Mouse (Mus musculus) thymus, adult 2 months (tissue): ENCODE results near the gene Olfr1441. TPM values are rescaled to one million over a fixed set of nuclear protein-coding genes. Genes with fewer than 3 reads are reported as not detected.

Experiments used
- DNase-seq: peaks from one replicate; pipeline ENCODE4 v3.0.0; 2021
- H3K27ac ChIP-seq: fragments of 200-500 bp; 2 replicates; pipeline ENCODE4 v1.5.1; 2012; ENCODE audit warnings: low read length, control low read depth; ENCODE audit not compliant: control insufficient read depth, insufficient read depth
- H3K27me3 ChIP-seq: fragments of 200-500 bp; 2 replicates; pipeline ENCODE4 v1.6.1; 2012; ENCODE audit warnings: mild to moderate bottlenecking, low read length, moderate library complexity, mixed read lengths; ENCODE audit not compliant: control insufficient read depth, insufficient read depth
- H3K36me3 ChIP-seq: fragments of 200-500 bp; 2 replicates; pipeline ENCODE4 v1.6.1; 2012; ENCODE audit warnings: mild to moderate bottlenecking, low read length, moderate library complexity; ENCODE audit not compliant: control insufficient read depth, insufficient read depth
- H3K4me1 ChIP-seq: fragments of 200-500 bp; replicated peaks from 2 replicates; pipeline ENCODE4 v1.6.1; 2012; ENCODE audit warnings: low read length; ENCODE audit not compliant: control insufficient read depth, insufficient read depth
- H3K4me3 ChIP-seq: fragments of 200-500 bp; 2 replicates; pipeline ENCODE4 v1.5.1; 2012; ENCODE audit warnings: mild to moderate bottlenecking, low read length, control low read depth, moderate library complexity; ENCODE audit not compliant: control insufficient read depth, insufficient read depth
- CTCF ChIP-seq: fragments of 200-500 bp; IDR thresholded peaks from 2 replicates; pipeline ENCODE4 v1.5.1; 2012; ENCODE audit warnings: mild to moderate bottlenecking, control low read depth, low read length, moderate library complexity, borderline replicate concordance; ENCODE audit not compliant: control insufficient read depth, poor library complexity, insufficient read depth; ENCODE audit errors: extremely low read depth
- POLR2A ChIP-seq: fragments of 200-500 bp; IDR thresholded peaks from 2 replicates; pipeline ENCODE4 v1.6.1; 2012; ENCODE audit warnings: mild to moderate bottlenecking, low read length, control low read depth, moderate library complexity; ENCODE audit not compliant: control insufficient read depth, poor library complexity, insufficient read depth; ENCODE audit errors: extremely low read depth
- WGBS: fragments of 180-500 bp; shearing (Covaris S2); methylation state at CpG from one replicate; pipeline ENCODE4 v1.1.7; 2018; 5-methylcytosine and 5-hydroxymethylcytosine counted together
- polyA plus RNA-seq: library from polyadenylated mRNA; depleted of rRNA; stranded (reverse); fragments of >200 nt; gene quantifications from 2 replicates; pipeline ENCODE4 v1.2.3, GENCODE M21; 2012; rRNA removed

Gene Olfr1441
- polyA plus RNA-seq, 1 experiment: not detected

- WGBS: 90% methylated on average over 5 of the region's 5 CpGs
- TF ChIP-seq POLR2A (no peak), CTCF (no peak)
- Histone ChIP-seq H3K36me3 (no peaks in the 10 kb centered on the region), H3K4me3 (no peak overlapping the region), H3K27ac (no peak overlapping the region), H3K27me3 (no peaks in the 10 kb centered on the region), H3K4me1 (peaks cover under 1% of the 10 kb centered on the region)
- DNase-seq: peak; percentile 36
These were observed 50.2 kb downstream of the Olfr1441 start for GRCm38 (mm10) chr19:12467436-12467835.

- no peaks in the 10 kb centered on the region for H3K27me3 ChIP-seq
- TF ChIP-seq POLR2A: no peak
- TF ChIP-seq CTCF: no peak
- H3K4me3 ChIP-seq: no peak overlapping the region
- H3K4me1 ChIP-seq: peaks cover 23% of the 10 kb centered on the region
- 48% methylated on average over 3 of the region's 3 CpGs for WGBS
- no peaks in the 10 kb centered on the region for H3K36me3 ChIP-seq
- H3K27ac ChIP-seq: no peak overlapping the region
- no peak for DNase-seq
These were observed 54.6 kb downstream of the Olfr1441 start for GRCm38 (mm10) chr19:12471866-12472265.

DNA sequence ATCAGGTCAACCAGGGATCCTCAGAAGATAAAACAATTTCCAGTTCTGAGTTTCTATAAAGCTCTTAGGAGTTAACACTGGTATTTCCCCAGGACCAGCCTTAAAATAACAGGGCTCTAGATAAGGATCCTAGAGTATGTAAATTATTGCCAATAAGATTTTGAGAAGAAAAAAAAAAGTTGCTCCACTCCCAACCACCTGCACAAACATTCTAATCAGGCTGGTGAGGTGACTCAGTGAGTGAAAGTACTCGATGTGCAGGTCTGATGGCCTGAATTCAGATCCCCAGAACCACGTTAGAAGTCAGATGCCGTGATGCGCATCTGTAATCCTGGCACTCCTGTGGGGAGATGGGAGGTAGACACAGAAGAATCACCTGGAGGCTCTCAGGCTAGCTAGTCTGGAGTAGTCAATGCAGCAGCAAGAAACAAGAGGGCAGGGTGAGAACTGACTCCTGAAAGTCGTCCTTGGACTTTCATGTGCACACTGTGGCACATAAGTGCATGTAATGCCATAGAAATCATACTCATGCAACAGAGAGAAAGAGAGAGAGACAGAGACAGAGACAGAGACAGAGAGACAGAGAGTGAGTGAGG lies 55.2 kb downstream of the Olfr1441 start:
- Histone ChIP-seq H3K27me3 (no peaks in the 10 kb centered on the region), H3K36me3 (no peaks in the 10 kb centered on the region), H3K27ac (no peak overlapping the region), H3K4me3 (no peak overlapping the region), H3K4me1 (peaks cover 25% of the 10 kb centered on the region)
- 78% methylated on average over 5 of the region's 5 CpGs for WGBS
- no peak for DNase-seq
- no peak for TF ChIP-seq CTCF

Other genes starting within 250 kb of the Olfr1441 start
- gene Olfr1555-ps1, start 247.3 kb upstream of the Olfr1441 start, polyA plus RNA-seq: not detected in 2 replicates
- not detected in 2 replicates for gene Olfr1431, start 216.8 kb upstream of the Olfr1441 start, polyA plus RNA-seq
- gene Olfr1432, start 184.8 kb upstream of the Olfr1441 start, polyA plus RNA-seq: not detected in 2 replicates
- not detected in 2 replicates for gene Olfr262, start 175.8 kb upstream of the Olfr1441 start, polyA plus RNA-seq
- not detected in 2 replicates for gene Olfr235, start 156.4 kb upstream of the Olfr1441 start, polyA plus RNA-seq
- not detected in 2 replicates for gene Olfr1434, start 137.6 kb upstream of the Olfr1441 start, polyA plus RNA-seq
- gene Olfr1436, start 118.3 kb upstream of the Olfr1441 start, polyA plus RNA-seq: not detected in 2 replicates
- not detected in 2 replicates for gene Olfr1437, start 92.3 kb upstream of the Olfr1441 start, polyA plus RNA-seq
- gene Olfr1438-ps1, start 81.5 kb upstream of the Olfr1441 start, polyA plus RNA-seq: not detected in 2 replicates
- gene Olfr1440, start 30.2 kb upstream of the Olfr1441 start, polyA plus RNA-seq: not detected in 2 replicates
- gene Pfpl, start 10.5 kb downstream of the Olfr1441 start, polyA plus RNA-seq: 0.03 TPM in 1 of 2 replicates, not detected in the other
- 24.0 and 34.0 TPM in 2 replicates for gene Mpeg1, start 43.3 kb downstream of the Olfr1441 start, polyA plus RNA-seq
- gene Dtx4, start 84.0 kb downstream of the Olfr1441 start, polyA plus RNA-seq: 5.6 and 6.3 TPM in 2 replicates
- 4.4 and 4.9 TPM in 2 replicates for gene Fam111a, start 128.3 kb downstream of the Olfr1441 start, polyA plus RNA-seq
- gene Gm4952, start 182.5 kb downstream of the Olfr1441 start, polyA plus RNA-seq: 0.13 and 0.22 TPM in 2 replicates
- gene Glyat, start 215.9 kb downstream of the Olfr1441 start, polyA plus RNA-seq: 0.11 TPM in 1 of 2 replicates, not detected in the other